Mouse (Mus musculus) midbrain, embryonic 15.5 days (tissue): ENCODE results near the gene Coq4. TPM values are rescaled to one million over a fixed set of nuclear protein-coding genes. Genes with fewer than 3 reads are reported as not detected.
A peak's percentile ranks its signal among the peaks of the same experiment; 100 is the strongest.

ENCODE experiments used
- ATAC-seq: fragments of 200-750 bp; cut with Nextera tagmentation; replicated peaks from 2 replicates; pipeline ENCODE4 v1.8.0; 2017; ENCODE audit warnings: moderate TSS enrichment
- H3K27ac ChIP-seq: fragments of 300-500 bp; sonication (generic); 2 replicates; pipeline ENCODE4 v1.5.1; 2015; ENCODE audit warnings: mild to moderate bottlenecking, inconsistent platforms
- H3K27me3 ChIP-seq: fragments of 300-500 bp; sonication (generic); replicated peaks from 2 replicates; pipeline ENCODE4 v1.6.1; 2015; ENCODE audit warnings: inconsistent platforms
- H3K36me3 ChIP-seq: fragments of 300-500 bp; sonication (generic); replicated peaks from 2 replicates; pipeline ENCODE4 v1.6.1; 2015; ENCODE audit warnings: inconsistent platforms
- H3K4me1 ChIP-seq: fragments of 300-500 bp; sonication (generic); 2 replicates; pipeline ENCODE4 v1.6.1; 2015; ENCODE audit warnings: inconsistent platforms
- H3K4me2 ChIP-seq: fragments of 300-500 bp; sonication (generic); 2 replicates; pipeline ENCODE4 v1.6.1; 2015; ENCODE audit warnings: inconsistent platforms, mild to moderate bottlenecking, moderate library complexity
- H3K4me3 ChIP-seq: fragments of 300-500 bp; sonication (generic); 2 replicates; pipeline ENCODE4 v1.5.1; 2015; ENCODE audit warnings: mild to moderate bottlenecking, inconsistent platforms
- H3K9ac ChIP-seq: fragments of 300-500 bp; sonication (generic); 2 replicates; pipeline ENCODE4 v1.6.1; 2015; ENCODE audit warnings: mild to moderate bottlenecking, inconsistent platforms
- H3K9me3 ChIP-seq: fragments of 300-500 bp; sonication (generic); 2 replicates; pipeline ENCODE4 v1.6.1; 2016; ENCODE audit warnings: inconsistent platforms
- WGBS: fragments of 180-500 bp; shearing (Covaris S2); methylation state at CpG from one replicate; pipeline ENCODE4 v1.1.7; 2015; ENCODE audit warnings: mixed read lengths; 5-methylcytosine and 5-hydroxymethylcytosine counted together
- microRNA-seq: library from miRNA; unstranded; fragments of <30 nt; microRNA quantifications from one replicate; pipeline ENCODE4, GENCODE M21; 2016
- polyA plus RNA-seq: library from polyadenylated mRNA; unstranded; fragments of >200 nt; fragmentation: Nextera tagmentation; extraction: Ambion mirVana; gene quantifications from 2 replicates; pipeline ENCODE4 v1.2.1, GENCODE M21; 2015

The Coq4 gene
- polyA plus RNA-seq, 1 experiment from 2014 or later = 40.2 TPM

DNA sequence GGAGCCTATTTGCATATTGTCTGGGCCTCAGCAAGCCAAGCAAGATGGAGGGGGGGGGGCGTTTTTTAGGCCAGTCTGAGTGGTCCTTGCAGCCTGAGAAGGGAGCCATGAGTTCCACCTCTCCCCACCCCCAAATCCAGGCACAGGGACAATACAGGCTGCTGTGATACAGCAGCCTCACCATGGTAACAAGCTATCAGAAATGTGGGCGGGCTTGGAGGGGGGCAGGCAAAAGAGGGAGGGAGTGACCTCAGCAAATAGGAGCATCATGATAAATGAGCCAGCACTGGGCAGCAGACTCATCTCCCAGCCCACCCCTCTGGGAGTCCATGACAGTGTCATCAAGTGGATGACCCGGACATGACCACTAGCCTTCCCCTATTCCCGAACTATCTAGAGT lies 52.2 kb downstream of the Coq4 start:
- Histone ChIP-seq H3K27ac (peak overlapping the region; percentile 46; the same call in 1 of the 2 replicates), H3K36me3 (0 out of 2 replicates have a peak, but pooled peaks cover 3% of the 10 kb centered on the region), H3K9ac (no peak overlapping the region), H3K4me2 (no peak overlapping the region), H3K4me3 (no peak overlapping the region), H3K4me1 (peaks cover 24% of the 10 kb centered on the region), H3K27me3 (no peaks in the 10 kb centered on the region), H3K9me3 (no peaks in the 10 kb centered on the region)
- WGBS = 15% methylated on average over 4 of the region's 4 CpGs
- peak; percentile 62 for ATAC-seq

GRCm38 (mm10) chr2:29843231-29844105 lies 56.2 kb downstream of the Coq4 start:
- H3K27ac ChIP-seq = no peak overlapping the region
- no peaks in the 10 kb centered on the region for H3K27me3 ChIP-seq
- no peak overlapping the region for H3K4me3 ChIP-seq
- no peaks in the 10 kb centered on the region for H3K36me3 ChIP-seq
- no peak overlapping the region for H3K9ac ChIP-seq
- H3K9me3 ChIP-seq = no peaks in the 10 kb centered on the region
- WGBS = 27% methylated on average over 9 of the region's 9 CpGs
- no peak overlapping the region for H3K4me2 ChIP-seq
- no peak; the same call in 1 of the 2 replicates for ATAC-seq
- H3K4me1 ChIP-seq = peaks cover 37% of the 10 kb centered on the region

DNA sequence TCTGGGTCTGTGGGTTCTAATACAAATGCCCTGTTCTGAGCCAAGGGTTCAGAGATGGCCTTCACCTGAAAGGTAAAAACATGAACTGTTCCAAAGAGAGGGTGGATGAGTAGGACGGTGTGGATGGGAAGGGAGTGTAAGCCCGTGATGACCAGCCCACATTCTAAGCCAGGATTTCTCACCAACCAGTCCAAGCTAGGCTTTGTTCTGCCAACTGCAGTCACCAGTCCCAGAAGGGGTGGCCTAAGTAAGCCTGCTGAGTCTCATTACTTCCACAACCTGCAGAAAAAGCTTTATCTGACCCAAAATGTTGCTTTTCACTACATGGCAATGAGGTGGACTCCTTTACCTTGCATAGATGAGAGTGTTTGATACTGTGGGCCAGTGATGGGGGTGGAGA lies 56.8 kb downstream of the Coq4 start:
- ATAC-seq = no peak
- WGBS = 26% methylated on average over 2 of the region's 2 CpGs
- Histone ChIP-seq H3K27ac (no peak overlapping the region), H3K36me3 (no peaks in the 10 kb centered on the region), H3K27me3 (no peaks in the 10 kb centered on the region), H3K4me2 (peak overlapping the region; percentile 75; the same call in 1 of the 2 replicates), H3K9ac (no peak overlapping the region), H3K4me1 (peaks cover 37% of the 10 kb centered on the region), H3K4me3 (peak overlapping the region; percentile 66; the same call in 1 of the 2 replicates), H3K9me3 (no peaks in the 10 kb centered on the region)

GRCm38 (mm10) chr2:29844661-29845060 lies 57.4 kb downstream of the Coq4 start:
- Histone ChIP-seq H3K4me1 (peaks cover 37% of the 10 kb centered on the region), H3K9me3 (no peaks in the 10 kb centered on the region), H3K27me3 (no peaks in the 10 kb centered on the region), H3K36me3 (no peaks in the 10 kb centered on the region), H3K9ac (peak overlapping the region; percentile 79; the same call in 1 of the 2 replicates), H3K27ac (no peak overlapping the region), H3K4me3 (peak overlapping the region; percentile 66), H3K4me2 (peak overlapping the region; percentile 75)
- no peak for ATAC-seq
- WGBS = 8% methylated on average over 3 of the region's 3 CpGs

DNA sequence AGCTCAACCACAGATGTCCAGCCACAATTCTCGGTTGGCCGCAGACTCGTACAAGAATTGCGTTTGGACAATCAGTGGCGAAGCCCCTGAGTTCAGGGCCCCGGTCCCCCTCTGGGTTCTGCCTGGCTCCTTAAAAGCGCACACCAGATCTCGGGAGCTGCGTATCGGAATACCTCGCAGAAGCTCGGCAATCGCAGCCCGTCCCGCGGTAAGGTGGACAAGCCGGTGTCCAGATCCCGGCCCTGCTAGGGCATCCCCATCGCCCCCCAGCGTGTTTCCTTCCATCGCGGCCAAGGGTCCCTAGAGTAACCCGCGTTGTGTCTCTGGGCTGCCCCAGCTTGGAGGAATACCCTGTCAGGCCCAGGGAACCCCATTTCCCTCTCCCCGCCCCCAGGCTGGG lies 58.3 kb downstream of the Coq4 start:
- Histone ChIP-seq H3K9me3 (no peaks in the 10 kb centered on the region), H3K4me1 (peaks cover 37% of the 10 kb centered on the region), H3K36me3 (no peaks in the 10 kb centered on the region), H3K9ac (peak overlapping the region; percentile 79), H3K4me3 (peak overlapping the region; percentile 66), H3K4me2 (peak overlapping the region; percentile 75), H3K27ac (peak overlapping the region; percentile 80), H3K27me3 (no peaks in the 10 kb centered on the region)
- ATAC-seq = peak; percentile 27
- 2% methylated on average over 25 of the region's 25 CpGs for WGBS

DNA sequence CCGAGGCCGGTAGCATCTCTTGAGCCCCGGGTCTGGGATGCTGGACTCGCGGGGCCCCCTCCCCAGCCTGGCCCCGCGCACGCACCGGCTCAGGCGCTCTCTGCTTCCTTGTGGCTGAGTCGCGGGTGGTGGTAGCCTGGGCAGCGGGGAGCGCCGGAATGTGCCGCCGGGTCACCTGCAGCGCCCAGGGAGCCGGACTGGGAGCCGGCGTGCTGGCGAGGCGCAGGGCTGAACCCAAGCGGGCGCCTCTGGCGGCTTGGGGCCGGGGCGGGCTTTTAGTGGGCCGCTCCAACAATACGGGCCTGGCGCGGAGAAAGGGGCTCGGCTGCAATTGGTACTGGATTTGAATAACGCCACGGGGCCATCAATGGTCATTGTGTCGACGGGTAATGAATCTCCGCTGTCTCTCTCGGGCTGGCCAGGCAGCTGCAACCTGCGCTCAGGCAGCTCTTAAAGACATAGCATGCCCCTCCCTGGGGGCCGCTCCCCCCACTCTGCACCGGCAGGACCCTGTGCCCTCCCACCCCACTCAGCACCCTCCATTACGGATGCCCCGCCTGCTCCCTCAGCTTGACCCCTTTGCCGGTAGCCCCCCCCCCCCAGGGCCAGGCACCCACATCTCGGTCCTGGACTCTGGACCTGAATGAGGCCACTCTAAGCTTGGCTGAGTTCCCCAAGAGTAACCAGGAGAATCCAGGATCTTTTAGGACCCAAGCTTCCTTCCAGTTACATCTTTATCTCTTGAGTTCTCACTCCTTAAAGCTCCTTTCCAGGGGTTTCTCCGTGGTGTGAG lies 59.0 kb downstream of the Coq4 start:
- Histone ChIP-seq H3K36me3 (no peaks in the 10 kb centered on the region), H3K27me3 (no peaks in the 10 kb centered on the region), H3K4me3 (peak overlapping the region; percentile 66), H3K27ac (peak overlapping the region; percentile 80), H3K4me1 (peaks cover 35% of the 10 kb centered on the region), H3K9me3 (no peaks in the 10 kb centered on the region), H3K9ac (peak overlapping the region; percentile 79), H3K4me2 (peak overlapping the region; percentile 75)
- WGBS = 2% methylated on average over 46 of the region's 47 CpGs
- peak; percentile 57 for ATAC-seq

DNA sequence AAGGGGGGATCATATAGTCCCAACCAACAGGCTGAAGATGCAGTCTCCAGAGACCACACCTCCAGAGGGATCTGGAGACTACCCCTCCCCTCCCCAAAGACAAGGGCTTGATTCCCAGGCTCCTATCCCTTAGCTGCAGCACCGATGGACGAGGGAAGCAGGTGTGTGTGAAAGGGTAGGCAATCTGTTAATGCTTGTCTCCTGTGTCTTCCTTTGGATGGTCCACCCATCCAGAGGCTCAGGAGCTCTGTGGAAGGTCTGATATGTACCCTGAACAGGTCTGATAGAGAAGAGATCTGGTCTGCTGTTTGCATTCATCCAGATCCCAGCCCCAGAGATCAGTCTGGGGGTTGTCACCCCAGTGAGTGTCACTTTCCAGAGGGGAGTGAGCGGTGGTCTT lies 59.6 kb downstream of the Coq4 start:
- Histone ChIP-seq H3K4me2 (peak overlapping the region; percentile 75), H3K36me3 (no peaks in the 10 kb centered on the region), H3K27ac (no peak overlapping the region), H3K9ac (0 out of 2 replicates have a peak overlapping the region, but pooled peaks have one; percentile 79), H3K27me3 (no peaks in the 10 kb centered on the region), H3K4me1 (peaks cover 35% of the 10 kb centered on the region), H3K9me3 (no peaks in the 10 kb centered on the region), H3K4me3 (peak overlapping the region; percentile 66; the same call in 1 of the 2 replicates)
- 23% methylated on average over 3 of the region's 3 CpGs for WGBS
- no peak for ATAC-seq

Small RNAs within 50 kb of the gene (microRNA-seq; reads per million reads assigned to microRNA genes)
- not detected for gene Mir219a-2
- not detected for gene Mir219b

Other genes starting within 250 kb of the Coq4 start
- gene Rapgef1, start 167.8 kb upstream of the Coq4 start, polyA plus RNA-seq = 24.2 and 25.6 TPM in 2 replicates
- 0.15 and 0.21 TPM in 2 replicates for gene Gm13420, start 35.8 kb upstream of the Coq4 start, polyA plus RNA-seq
- 0.89 TPM in 1 of 2 replicates, not detected in the other for gene Gm13547, start 28.2 kb upstream of the Coq4 start, polyA plus RNA-seq
- gene Trub2, start 1.0 kb downstream of the Coq4 start, polyA plus RNA-seq = 39.4 and 39.8 TPM in 2 replicates
- 45.9 and 50.9 TPM in 2 replicates for gene Slc27a4, start 15.1 kb downstream of the Coq4 start, polyA plus RNA-seq
- gene Urm1, start 32.6 kb downstream of the Coq4 start, polyA plus RNA-seq = 20.9 and 28.3 TPM in 2 replicates
- gene Cercam, start 81.7 kb downstream of the Coq4 start, polyA plus RNA-seq = 18.1 and 19.0 TPM in 2 replicates
- gene Odf2, start 101.7 kb downstream of the Coq4 start, polyA plus RNA-seq = 67.3 and 75.9 TPM in 2 replicates
- gene Gle1, start 147.9 kb downstream of the Coq4 start, polyA plus RNA-seq = 75.1 and 78.0 TPM in 2 replicates
- gene Sptan1, start 178.1 kb downstream of the Coq4 start, polyA plus RNA-seq = 238 and 239 TPM in 2 replicates